Mouse (Mus musculus) limb, embryonic 14.5 days (tissue): Measurements from ENCODE around the gene Rpl13a. TPM values are rescaled to one million over a fixed set of nuclear protein-coding genes. Genes with fewer than 3 reads are reported as not detected.

Experiments
- ATAC-seq: fragments of 200-750 bp; cut with Nextera tagmentation; 2 replicates; pipeline ENCODE4 v1.8.0; 2017; ENCODE audit warnings: low read depth, moderate number of reproducible peaks, moderate TSS enrichment; ENCODE audit not compliant: low FRiP score
- DNase-seq: peaks from one replicate; pipeline ENCODE4 v3.0.0-alpha.2; 2015; ENCODE audit warnings: low spot score
- H3K27ac ChIP-seq: fragments of 300-500 bp; sonication (generic); replicated peaks from 2 replicates; pipeline ENCODE4 v1.5.1; 2014; ENCODE audit warnings: low read depth, mild to moderate bottlenecking, low read length, moderate library complexity, mixed read lengths
- H3K27me3 ChIP-seq: fragments of 300-500 bp; sonication (generic); 2 replicates; pipeline ENCODE4 v1.6.1; 2014; ENCODE audit warnings: low read length, mixed read lengths; ENCODE audit not compliant: control insufficient read depth, insufficient read depth
- H3K36me3 ChIP-seq: fragments of 300-500 bp; sonication (generic); 2 replicates; pipeline ENCODE4 v1.6.1; 2014; ENCODE audit warnings: mild to moderate bottlenecking, low read length, moderate library complexity, mixed read lengths; ENCODE audit not compliant: control insufficient read depth, insufficient read depth
- H3K4me1 ChIP-seq: fragments of 300-500 bp; sonication (generic); 2 replicates; pipeline ENCODE4 v1.6.1; 2014; ENCODE audit warnings: antibody characterized with exemption, low read length, mixed read lengths; ENCODE audit not compliant: control insufficient read depth, insufficient read depth
- H3K4me2 ChIP-seq: fragments of 300-500 bp; sonication (generic); replicated peaks from 2 replicates; pipeline ENCODE4 v1.6.1; 2014; ENCODE audit warnings: low read depth, mild to moderate bottlenecking, low read length, moderate library complexity; ENCODE audit not compliant: severe bottlenecking
- H3K4me3 ChIP-seq: fragments of 300-500 bp; sonication (generic); replicated peaks from 2 replicates; pipeline ENCODE4 v1.5.1; 2014; ENCODE audit warnings: low read length
- H3K9ac ChIP-seq: fragments of 300-500 bp; sonication (generic); 2 replicates; pipeline ENCODE4 v1.6.1; 2014; ENCODE audit warnings: mild to moderate bottlenecking, low read depth, low read length, moderate library complexity; ENCODE audit not compliant: severe bottlenecking
- H3K9me3 ChIP-seq: fragments of 300-500 bp; sonication (generic); 2 replicates; pipeline ENCODE4 v1.6.1; 2016; ENCODE audit warnings: low read length; ENCODE audit not compliant: control insufficient read depth
- POLR2A ChIP-seq: fragments of 200-500 bp; IDR thresholded peaks from 2 replicates; pipeline ENCODE4 v1.8.0; 2012; ENCODE audit warnings: inconsistent platforms, mild to moderate bottlenecking, moderate library complexity, borderline replicate concordance; ENCODE audit not compliant: insufficient read depth, insufficient read length; ENCODE audit errors: extremely low read depth
- WGBS: fragments of 180-500 bp; shearing (Covaris S2); extraction: QIAGEN DNeasy Blood & Tissue Kit; methylation state at CpG from one replicate; pipeline ENCODE4 v1.1.7; 2014; 5-methylcytosine and 5-hydroxymethylcytosine counted together
- polyA plus RNA-seq, 2 experiments: library from polyadenylated mRNA; depleted of rRNA in 1 of 2; stranded (reverse) in 1 of 2; unstranded in 1 of 2; fragments of >200 nt; fragmentation: Nextera tagmentation in 1 of 2; extraction: Ambion mirVana in 1 of 2; gene quantifications; 2 replicates each; pipeline versions ENCODE4 v1.2.1 to v1.2.3; 2012 to 2014

Rpl13a gene
- polyA plus RNA-seq, 2 experiments, result 1,777 to 3,912 TPM

DNA sequence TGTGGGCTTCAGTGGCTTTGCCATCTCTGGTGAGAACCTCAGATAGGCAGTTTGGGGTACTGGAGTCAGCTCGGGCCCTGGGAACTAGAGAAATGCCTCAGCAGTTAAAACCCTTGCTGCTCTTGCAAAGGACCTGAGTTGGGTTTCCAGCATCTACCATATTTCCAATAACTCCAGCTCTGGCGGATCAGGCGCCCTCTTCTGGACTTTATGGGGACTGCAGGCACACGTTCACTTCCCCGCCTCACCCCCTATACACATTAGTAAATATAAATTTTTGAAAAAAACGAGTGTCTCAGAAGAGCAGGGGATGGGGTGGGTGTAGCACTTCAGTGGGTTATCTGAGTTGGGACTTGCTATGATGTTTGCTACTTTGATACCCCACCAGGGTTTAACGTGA, 44.4 kb upstream of the Rpl13a start:
- no peaks in the 10 kb centered on the region for H3K4me1 ChIP-seq
- no peak for DNase-seq
- H3K36me3 ChIP-seq, result no peaks in the 10 kb centered on the region
- H3K27me3 ChIP-seq, result peaks cover 63% of the 10 kb centered on the region
- H3K4me2 ChIP-seq, result no peak overlapping the region
- TF ChIP-seq POLR2A, result no peak
- no peak for ATAC-seq
- WGBS, result 65% methylated on average over 7 of the region's 7 CpGs
- H3K9me3 ChIP-seq, result peaks cover 19% of the 10 kb centered on the region
- H3K9ac ChIP-seq, result no peak overlapping the region
- no peak overlapping the region for H3K4me3 ChIP-seq
- H3K27ac ChIP-seq, result no peak overlapping the region

DNA sequence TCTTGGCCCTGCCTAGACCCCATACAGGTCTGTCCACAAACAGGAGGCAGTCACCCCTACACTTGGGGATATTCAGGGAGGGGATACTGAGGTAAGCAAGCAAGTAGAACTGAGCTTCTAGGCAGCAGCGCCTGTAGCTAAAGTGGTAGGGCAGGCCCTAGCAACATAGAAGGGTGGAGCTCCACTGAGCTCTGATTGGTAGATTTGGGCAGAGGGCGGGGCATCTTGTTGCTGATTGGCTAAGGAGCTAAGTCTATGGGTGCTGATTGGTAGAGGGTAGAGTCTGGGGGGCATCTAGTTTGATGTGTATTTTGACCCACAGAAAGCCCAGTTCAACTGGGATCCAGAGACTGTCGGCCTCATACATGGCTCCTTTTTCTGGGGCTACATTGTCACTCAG, 40.9 kb upstream of the Rpl13a start:
- H3K4me3 ChIP-seq, result no peak overlapping the region
- no peaks in the 10 kb centered on the region for H3K4me1 ChIP-seq
- TF ChIP-seq POLR2A, result no peak
- peaks cover 19% of the 10 kb centered on the region for H3K9me3 ChIP-seq
- peaks cover 62% of the 10 kb centered on the region for H3K27me3 ChIP-seq
- DNase-seq, result no peak
- no peak overlapping the region for H3K9ac ChIP-seq
- no peak for ATAC-seq
- no peaks in the 10 kb centered on the region for H3K36me3 ChIP-seq
- no peak overlapping the region for H3K27ac ChIP-seq
- 98% methylated on average over 3 of the region's 3 CpGs for WGBS
- H3K4me2 ChIP-seq, result no peak overlapping the region

DNA sequence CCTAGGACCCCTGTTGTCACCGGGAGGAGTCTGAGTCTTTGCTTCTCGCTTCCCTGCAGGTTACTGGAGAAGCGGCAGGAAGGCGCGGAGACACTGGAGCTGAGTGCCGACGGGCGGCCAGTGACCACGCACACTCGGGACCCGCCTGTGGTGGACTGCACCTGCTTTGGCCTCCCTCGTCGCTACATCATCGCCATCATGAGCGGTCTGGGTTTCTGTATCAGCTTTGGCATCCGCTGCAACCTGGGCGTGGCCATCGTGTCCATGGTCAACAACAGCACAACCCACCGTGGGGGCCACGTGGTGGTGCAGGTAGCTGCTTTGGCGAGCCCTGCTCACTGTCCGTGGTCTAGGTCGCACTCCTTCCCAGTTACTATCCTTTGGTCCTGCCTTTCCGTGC, 40.1 kb upstream of the Rpl13a start:
- ATAC-seq, result no peak
- peaks cover 63% of the 10 kb centered on the region for H3K27me3 ChIP-seq
- no peak overlapping the region for H3K9ac ChIP-seq
- no peak overlapping the region for H3K4me3 ChIP-seq
- no peak for DNase-seq
- TF ChIP-seq POLR2A, result no peak
- H3K36me3 ChIP-seq, result no peaks in the 10 kb centered on the region
- H3K4me1 ChIP-seq, result 0 out of 2 replicates have a peak, but pooled peaks cover 4% of the 10 kb centered on the region
- 8% methylated on average over 24 of the region's 24 CpGs for WGBS
- H3K4me2 ChIP-seq, result no peak overlapping the region
- no peak overlapping the region for H3K27ac ChIP-seq
- peaks cover 19% of the 10 kb centered on the region for H3K9me3 ChIP-seq

DNA sequence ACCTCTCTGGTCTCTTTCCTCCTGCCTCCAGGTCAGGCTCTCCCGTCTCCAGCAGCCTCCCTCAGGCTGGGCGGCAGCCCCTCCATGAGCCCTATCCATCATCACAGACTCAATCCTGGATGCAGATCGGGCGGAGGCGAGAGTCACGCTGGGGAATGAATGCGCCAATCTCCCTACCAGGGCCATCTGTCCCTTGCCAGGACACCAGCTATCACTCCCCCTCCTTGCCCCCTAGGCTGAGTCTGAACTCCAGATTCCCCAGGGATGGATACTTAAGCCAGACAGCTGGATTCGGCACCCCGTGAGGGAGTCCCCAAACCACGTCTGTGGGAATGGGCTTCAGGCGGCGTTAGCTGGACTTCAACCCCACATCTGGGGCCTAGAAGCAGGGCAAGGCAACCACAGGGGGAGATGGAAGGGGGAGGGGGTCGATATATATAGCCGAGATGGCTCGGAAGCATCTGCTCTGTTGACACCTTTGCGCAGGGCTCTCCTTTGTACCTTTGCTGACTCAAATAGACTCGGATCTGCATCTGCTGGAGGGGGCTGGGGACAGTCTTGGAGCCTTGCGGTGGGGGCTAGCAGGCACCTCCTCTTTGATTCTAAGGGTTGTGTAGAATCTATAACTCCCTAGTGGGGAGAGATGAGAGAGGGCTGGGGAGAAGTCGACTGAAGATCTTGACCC, 39.3 kb upstream of the Rpl13a start:
- Histone ChIP-seq H3K36me3 (no peaks in the 10 kb centered on the region), H3K4me2 (no peak overlapping the region), H3K4me1 (0 out of 2 replicates have a peak, but pooled peaks cover 4% of the 10 kb centered on the region), H3K9me3 (peaks cover 19% of the 10 kb centered on the region), H3K27ac (no peak overlapping the region), H3K27me3 (peaks cover 70% of the 10 kb centered on the region), H3K4me3 (no peak overlapping the region), H3K9ac (no peak overlapping the region)
- no peak for DNase-seq
- WGBS, result 3% methylated on average over 19 of the region's 19 CpGs
- TF ChIP-seq POLR2A, result no peak
- ATAC-seq, result no peak

DNA sequence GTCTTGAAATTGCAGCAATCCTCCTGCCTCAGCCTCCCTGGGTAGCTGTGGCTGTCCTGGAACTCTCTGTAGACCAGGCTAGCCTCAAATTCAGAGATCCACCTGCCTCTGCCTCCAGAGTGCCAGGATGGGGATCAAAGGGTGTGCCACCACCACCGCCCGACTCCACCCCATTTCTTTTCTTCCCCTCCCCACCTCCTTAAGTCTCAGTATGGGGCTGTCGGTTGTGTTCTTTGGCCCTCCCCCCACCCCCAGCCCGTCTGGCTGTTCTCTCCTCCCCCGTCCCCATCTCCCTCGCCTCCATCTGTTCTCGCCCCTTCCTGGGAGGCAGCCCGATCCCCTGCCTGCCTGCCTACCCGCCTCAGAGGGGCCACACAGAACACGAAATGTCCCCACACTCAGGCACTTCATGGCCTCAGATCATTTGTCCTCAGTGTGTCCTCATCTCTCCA, 38.4 kb upstream of the Rpl13a start:
- 22% methylated on average over 10 of the region's 10 CpGs for WGBS
- no peak for TF ChIP-seq POLR2A
- ATAC-seq (no peak), DNase-seq (no peak)
- Histone ChIP-seq H3K27me3 (peaks cover 76% of the 10 kb centered on the region), H3K27ac (no peak overlapping the region), H3K4me3 (no peak overlapping the region), H3K9ac (no peak overlapping the region), H3K4me1 (0 out of 2 replicates have a peak, but pooled peaks cover 4% of the 10 kb centered on the region), H3K4me2 (no peak overlapping the region), H3K9me3 (peaks cover 19% of the 10 kb centered on the region), H3K36me3 (no peaks in the 10 kb centered on the region)
